Mouse (Mus musculus) monocyte, adult 2 months (primary cell): ENCODE results near the gene Atp6v0e2.
A peak's percentile ranks its signal among the peaks of the same experiment; 100 is the strongest.
"Not testable (repeated sequence)": the region's sequence is repeated elsewhere in the genome, so short reads cannot be mapped to it uniquely, and the experiment has no call there.

ENCODE experiments used
- DNase-seq, 2 experiments: peaks; one replicate each; pipeline ENCODE4 v3.0.0; 2022; ENCODE audit warnings: low spot score in 2 of 2, low read depth in 1 of 2

Gene Atp6v0e2

DNA sequence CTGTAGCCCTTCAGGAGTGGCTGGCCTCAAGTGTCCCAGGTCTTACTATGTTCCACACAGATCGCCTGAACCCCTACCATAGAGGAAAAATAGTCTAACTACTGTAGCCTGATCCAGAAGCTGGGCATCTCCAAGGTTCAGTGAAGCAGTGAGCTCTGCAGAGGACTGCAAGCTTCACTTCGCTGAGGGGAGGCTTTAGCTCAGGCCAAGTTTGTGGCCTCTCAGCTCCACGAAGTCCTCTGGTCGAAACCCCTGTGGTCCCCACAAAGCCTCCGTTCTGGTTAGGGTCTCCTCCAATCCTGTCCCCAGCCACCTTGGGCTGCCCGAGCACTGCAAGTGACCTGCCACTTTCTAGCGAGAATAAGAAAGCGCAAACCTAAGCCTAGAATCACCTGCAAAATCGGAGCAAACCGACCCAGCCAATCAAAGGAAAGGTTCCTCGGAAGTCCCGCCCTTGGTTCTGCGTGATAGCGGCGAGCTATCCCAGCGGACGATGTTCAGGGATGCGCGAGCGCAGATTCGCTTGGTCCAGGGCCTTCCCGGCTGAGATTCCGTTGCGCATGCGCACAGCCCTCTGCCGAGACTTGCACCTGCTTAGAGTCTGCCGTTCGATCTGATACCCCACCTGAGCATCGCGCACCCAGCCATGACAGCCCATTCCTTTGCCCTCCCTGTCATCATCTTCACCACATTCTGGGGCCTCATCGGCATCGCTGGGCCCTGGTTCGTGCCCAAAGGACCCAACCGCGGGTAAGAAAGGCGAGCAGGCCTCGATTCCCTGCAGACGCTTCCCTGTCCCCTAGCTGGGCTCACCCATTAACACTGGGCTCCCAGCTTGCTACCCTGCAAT lies at the start of gene Atp6v0e2:
Gene Atp6v0e2, plus strand, starts transcription at position 511 of the 850 bp plus-strand sequence.
- no peak for DNase-seq

DNA sequence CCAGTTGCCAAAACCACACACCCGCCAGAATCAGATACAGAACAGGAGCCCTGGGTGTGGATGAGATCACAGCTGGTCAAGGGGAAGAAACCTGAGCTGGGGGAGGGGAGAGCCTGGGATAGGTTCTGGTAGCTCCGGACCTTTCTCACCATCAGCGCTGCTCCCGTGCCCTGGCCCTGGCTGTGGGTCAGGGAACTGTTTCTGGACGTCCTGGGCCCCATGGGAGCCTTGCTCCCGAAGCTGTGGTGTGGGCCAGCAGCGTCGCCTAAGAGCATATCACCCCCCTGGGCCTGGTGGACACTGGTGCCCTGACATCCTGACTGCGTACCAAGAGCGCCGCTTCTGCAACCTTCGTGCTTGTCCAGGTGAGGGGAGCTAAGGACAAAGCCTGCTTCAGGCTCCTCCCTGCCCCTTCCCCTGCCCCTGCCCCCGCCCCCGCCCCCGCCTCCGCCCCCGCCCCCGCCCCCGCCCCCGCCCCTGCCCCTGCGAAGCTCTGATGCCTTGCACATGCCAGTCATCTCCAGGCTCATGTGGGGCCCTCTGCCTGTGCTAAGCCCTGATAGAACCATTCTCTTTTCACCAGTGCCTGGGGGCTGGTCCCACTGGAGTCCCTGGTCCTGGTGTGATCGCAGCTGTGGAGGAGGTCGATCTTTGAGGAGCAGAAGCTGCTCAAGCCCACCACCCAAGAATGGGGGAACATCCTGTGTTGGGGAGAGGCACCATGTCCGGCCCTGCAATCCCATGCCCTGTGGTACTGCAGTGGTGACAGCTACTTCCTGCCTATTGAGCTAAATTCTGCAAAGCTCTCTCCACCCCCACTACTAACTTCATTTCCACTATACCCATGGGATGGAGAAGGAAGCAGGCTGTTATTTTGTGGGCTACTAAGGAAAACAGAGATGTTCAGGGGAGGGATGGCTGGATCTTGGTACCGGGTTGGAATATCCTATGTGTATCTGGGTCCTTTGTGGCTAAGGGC lies 49.4 kb upstream of the Atp6v0e2 start:
- no peak for DNase-seq

- no peak for DNase-seq
Observed at GRCm38 (mm10) chr6:48489741-48490140, 47.7 kb upstream of the Atp6v0e2 start.

DNA sequence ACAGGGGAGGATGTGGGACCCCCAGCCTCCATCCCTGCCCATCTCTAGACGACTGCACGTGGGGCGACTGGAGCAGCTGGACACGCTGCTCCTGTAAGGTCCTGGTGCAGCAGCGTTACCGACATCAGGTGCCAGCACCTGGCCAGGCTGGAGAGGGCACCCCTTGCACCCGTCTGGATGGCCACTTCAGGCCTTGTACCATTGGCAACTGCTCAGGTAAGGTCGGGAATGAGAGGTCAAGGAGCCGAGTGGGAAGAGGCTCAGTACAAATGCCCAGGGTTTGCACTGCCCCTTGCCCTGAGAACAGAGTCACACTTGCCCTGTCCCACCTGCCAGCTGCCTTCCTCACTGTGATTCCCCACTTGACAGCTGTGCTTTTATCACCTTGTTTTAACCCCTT lies 46.1 kb upstream of the Atp6v0e2 start:
- no peak for DNase-seq

- no peak for DNase-seq
Observed at GRCm38 (mm10) chr6:48493136-48493730, 44.2 kb upstream of the Atp6v0e2 start.

GRCm38 (mm10) chr6:48497521-48497920 lies 39.9 kb upstream of the Atp6v0e2 start:
- DNase-seq: no peak

GRCm38 (mm10) chr6:48503847-48504240 lies 33.6 kb upstream of the Atp6v0e2 start:
- DNase-seq: no peak

DNA sequence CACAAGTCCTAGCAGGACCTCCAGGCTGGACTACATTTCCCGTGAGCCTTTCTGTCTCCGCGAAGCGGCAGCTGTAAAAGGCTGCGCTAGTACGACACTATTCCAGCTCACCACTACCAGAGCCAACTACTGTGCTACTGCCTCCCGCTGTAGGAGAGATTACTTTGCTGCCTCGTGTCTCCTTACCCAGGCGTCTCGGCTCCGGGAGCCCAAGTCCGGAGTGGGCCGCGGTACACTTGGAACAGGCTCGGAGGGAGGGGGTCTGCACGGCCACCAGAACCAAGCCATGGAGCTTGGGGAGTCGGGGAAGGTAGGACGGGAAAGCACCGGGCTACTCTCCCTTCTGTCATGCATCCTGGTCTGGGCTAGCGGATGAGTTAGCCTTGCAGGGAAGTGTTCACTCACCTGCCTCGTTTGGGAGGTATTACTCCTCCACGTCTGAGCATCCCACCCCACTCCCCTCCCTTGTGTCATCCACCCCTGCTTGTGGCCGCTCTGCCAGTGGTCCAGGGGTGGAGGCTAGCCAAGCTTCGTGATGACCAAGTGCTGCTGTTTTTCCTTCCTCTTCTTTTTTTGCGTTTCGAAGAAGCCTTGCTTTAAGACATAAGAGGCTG lies 33.1 kb upstream of the Atp6v0e2 start:
- no peak for DNase-seq

DNA sequence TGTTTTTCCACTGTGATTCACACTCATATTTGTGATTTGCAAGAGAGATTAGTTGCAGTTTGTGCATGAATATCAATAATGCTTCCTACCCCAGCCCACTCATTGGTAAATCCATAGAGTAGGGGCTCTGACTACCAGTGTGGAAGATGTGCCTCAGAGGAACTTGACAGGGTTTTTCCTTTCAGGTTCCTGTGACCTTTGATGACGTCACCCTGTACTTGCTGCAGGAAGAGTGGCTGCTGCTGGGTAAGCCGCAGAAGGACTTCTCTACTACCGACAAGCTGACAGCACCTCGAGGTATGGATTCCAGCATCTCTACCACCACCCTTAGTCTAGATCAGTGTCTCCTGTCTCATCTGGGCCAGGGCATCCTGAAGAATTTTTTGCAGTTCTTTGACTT lies 29.3 kb upstream of the Atp6v0e2 start:
- no peak for DNase-seq

- DNase-seq: no peak
Observed at GRCm38 (mm10) chr6:48510426-48510825, 27.0 kb upstream of the Atp6v0e2 start.

DNA sequence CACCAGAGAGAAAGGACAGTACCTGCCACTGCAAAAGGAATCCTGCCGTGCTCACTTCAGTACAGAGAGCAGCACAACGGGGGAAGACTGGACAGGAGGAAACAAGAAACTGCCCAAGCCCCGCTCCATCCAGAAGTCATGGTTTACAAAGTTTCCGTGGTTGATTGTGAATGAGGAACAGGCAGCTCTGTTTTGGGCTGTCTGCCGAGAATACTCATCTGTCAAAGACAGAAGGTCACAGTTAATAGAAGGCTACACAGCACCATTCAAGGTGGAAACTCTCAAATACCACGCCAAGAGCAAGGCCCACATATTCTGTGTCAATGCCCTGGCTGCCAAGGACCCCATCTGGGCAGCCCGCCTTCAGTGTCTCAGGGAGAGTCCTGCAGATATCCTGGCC lies 25.6 kb upstream of the Atp6v0e2 start:
- DNase-seq: no peak

DNA sequence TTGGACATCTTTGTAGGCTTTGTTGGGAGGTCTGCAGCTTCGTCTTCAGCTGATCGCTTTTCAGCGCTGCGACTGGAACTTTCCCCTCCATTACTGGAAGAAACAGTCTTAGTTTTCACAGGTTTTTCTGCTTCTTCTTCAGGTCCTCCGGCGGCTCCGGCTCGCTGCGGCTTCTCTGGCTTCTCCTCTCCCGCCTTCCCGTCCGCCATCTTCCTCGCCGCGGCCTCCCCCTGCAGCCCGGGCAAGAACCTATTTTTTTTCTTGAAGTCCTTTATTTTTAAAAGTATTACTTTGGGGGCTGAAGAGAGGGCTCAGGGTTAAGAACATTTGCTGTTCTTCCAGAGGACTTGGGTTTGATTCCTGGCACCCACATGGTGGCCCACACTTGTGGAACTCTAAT lies 12.5 kb upstream of the Atp6v0e2 start:
- DNase-seq: not testable (repeated sequence)

DNA sequence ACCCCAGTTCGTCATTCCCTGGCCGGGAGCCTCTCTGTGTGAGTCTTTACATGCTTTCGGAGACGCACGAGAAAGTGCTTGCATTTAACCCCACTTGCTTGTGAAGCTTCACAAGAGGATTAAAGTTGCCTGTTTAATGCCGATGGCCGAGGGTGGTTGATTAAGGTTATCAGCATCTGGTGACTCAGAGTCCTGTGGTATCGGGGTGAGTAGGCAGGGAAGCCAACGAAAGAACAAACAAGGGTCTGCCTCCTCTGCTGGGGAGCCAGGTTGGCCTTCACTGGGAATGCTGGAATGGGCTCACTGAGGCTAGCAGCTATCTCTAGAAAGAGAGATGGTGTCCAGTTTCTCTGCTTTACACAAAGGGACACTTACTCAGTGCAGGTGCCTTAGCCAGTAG lies 9.5 kb upstream of the Atp6v0e2 start:
- no peak for DNase-seq

GRCm38 (mm10) chr6:48529261-48529660 lies 8.2 kb upstream of the Atp6v0e2 start:
- no peak for DNase-seq

DNA sequence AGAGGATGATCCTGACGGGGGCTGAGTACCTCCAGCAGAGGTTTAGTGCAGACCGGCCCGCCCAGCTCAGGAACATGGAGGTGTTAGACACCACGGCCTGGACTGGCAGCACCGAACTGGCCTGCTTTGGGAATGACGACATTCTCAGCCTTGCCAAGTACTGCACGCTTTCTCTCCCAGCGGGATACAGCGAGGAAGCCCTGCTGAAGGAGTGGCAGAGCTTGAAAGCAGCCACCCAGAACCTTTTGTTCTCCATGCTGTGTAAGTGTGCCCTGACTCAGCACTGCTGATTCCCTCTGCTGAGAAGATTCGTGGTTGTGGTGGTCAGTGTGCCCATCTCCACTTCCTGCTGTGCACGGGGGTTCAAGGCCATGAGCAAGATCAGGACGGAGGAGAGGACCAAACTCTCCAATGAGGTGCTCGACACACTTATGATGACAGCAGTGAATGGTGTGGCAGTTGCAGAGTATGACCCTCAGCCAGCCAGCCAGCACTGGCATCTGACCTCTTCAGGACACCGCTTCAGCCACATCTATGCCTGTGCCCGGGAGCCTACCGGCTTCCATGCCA lies 7.5 kb upstream of the Atp6v0e2 start:
- DNase-seq: no peak

- no peak for DNase-seq
Observed at GRCm38 (mm10) chr6:48530862-48531261, 6.6 kb upstream of the Atp6v0e2 start.

DNA sequence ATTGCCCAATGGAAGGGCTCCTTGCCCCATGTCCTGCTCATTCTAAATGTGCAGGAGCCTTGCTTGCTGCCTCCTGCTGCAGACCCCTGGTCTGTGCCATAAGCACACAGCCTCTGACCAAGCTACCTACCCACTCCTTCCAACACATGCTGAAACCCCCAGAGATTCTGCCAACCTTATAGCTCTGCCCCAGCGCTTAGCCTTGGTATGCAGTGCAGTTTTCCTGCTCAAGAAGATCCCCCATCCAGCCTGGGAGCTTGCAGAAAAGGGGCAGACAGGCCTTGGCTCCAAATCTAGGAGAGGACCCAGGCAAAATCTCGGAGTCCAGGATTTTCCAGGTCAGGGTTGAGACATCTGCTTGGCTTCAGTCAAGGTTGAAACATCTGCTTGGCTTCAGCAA lies 3.9 kb upstream of the Atp6v0e2 start:
- no peak for DNase-seq

DNA sequence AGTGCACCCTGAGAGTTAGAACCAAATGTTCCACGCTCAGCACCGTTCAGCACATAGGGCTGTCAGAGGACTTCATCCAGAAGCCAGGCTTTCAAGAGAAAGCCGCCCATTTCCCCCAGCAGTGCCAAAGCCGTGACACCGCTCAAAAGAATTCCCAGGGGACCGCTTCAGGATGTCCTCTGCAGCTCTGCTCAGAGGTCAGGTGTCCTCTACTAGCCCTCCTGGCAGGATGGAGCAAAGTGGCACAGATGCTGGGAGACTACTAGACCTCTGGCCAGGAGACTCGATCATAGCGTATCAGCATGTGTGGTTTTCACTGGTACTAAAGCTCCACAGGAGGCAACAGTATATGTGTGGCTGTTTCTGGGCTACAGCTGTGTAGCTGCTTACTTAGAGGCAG lies 2.5 kb upstream of the Atp6v0e2 start:
- no peak for DNase-seq

DNA sequence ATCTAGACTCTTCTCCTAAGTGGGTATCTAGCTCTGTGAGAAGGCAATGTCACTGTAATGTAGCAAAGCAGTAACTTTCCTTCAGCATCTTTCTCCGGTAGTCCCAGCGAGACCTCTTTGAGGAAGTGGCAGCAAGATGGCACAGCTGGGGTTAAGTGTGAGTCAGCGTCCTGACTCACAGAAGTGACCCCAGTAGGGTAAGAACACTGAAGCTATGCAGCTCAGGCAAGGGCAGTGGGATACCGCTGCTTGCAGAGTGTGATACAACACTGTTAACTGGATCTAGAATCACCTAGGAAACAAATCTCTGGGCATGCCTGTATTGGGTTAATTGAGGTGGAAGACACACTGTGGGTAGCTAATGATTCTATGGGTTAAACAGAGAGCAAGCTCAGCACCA lies 1.3 kb upstream of the Atp6v0e2 start:
- DNase-seq: no peak

- DNase-seq: peak in 1 of 2 experiments; percentile 48
Observed at GRCm38 (mm10) chr6:48538841-48539737, 1.7 kb downstream of the Atp6v0e2 start.
